Mouse (Mus musculus): ENCODE measurements around the gene Raf1. TPM values are rescaled to one million over a fixed set of nuclear protein-coding genes. Genes with fewer than 3 reads are reported as not detected.

Gene Raf1
- total RNA-seq, 2 experiments from 2014 or later = 110 to 123 TPM

DNA sequence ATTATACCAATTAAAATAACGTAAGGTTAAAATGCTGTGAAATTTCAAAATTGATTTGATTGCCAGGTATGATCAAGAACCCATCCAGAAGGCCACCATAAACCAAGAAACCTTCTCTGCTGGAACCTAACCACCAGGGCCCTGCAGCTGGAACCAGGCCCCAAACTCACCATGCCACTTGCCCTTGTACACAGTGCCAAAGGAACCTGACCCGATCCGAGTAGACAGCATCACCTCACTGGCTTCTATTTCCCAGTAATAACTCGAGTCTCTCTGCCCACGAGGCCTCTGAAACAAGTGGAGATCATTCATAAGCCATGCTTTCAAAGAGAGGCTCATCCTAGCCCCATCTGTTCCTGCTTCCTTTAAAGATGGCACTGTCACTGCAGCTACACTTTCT is 50.3 kb downstream of the Raf1 start:
- peak; percentile 63 for DNase-seq (ENCODE audit: low spot score)

DNA sequence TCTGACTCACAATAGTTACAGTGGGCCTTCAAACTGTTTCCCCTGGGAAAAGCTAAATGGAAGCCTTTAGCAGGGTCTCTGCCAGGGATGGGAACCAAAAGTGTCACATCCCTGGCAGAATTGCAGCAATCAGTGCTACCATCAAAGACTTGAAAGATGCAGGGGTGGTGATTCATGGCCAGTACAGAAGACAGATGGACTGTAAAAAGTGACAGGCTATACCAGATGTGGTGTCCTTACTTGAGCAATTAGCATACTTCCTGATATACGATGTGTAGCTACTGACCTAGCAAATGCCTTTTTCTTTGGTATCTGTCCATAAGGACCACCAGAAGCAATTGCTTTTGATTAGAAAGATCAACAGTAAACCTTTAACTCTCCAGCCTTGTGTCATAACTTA is 55.5 kb downstream of the Raf1 start:
- no peak for DNase-seq (ENCODE audit: low spot score)

DNA sequence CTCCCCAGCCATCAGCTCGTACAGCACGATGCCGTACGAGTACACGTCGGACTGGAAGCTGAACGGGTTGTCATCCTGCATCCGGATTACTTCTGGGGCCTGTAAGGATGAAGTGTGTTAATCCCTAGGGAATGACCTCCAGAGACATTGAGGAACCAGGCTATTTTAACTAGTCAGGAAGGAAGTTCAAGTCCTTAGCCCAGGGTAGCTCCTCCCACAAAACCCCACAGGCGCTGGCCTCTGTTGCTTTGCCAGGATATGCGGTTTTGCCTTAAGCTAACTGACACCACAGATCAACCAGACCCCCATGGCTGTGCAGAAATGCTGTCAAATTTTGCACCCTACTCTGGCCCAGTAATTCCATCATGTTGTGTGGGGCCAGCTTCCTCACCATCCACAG is 56.6 kb downstream of the Raf1 start:
- no peak for DNase-seq (ENCODE audit: low spot score)

DNA sequence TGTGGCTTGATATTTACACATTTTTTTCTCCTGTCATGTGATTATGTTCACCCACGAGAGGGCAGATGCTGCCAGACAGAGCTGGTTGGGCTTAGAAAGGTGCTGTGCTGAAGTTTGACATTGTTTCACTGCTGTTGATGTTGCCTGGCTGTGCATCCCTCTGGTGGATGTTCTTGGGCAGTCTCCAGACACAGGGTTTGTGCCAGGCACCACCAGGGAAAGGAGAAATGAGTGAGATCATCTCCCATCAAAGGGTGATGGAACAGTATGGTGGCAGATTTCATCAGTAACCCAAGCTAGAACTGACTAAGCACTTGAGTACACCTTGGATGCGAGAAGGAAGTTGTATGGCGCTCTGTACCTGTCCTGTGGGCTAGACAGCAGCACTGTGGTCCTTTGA is 60.5 kb downstream of the Raf1 start:
- no peak for DNase-seq (ENCODE audit: low spot score)

DNA sequence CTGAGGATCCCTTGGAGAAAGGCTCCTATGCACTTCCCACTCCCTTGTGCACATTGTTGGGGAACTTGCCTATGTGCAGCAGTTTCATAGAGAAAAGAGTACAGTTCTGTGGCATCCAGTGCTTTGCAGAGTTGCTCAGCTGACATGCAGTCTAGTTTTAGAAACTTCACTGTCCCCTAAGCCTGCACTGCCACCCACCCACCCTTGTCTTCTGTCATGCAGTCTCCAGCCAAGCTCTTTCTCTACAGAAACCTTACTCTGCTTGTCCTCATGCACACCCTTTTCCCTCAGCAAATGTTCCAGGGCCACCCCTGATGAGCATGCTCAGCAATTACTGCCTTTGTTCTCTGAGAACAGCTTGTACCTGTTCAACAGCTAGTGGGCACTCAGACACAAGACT is 62.6 kb downstream of the Raf1 start:
- DNase-seq (ENCODE audit: low spot score) = no peak

DNA sequence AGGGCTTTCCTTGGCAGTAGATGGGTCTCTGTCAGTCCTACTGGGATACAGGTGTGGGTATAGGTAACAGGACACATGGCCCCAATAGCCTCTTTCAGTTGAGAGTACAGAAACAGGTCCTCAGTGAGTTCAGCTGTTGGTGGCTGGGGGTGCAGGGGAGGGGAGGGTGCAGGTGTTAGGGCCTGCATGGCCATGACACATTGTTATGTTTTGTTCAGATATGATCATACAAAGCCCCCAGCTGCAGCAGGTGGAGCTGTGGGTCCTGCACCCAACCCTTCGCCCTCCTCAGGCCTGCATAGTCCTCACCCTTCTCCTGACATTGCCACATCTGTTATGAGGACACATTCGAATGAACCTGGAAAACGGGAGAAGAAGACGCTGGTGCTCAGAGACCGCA is 66.1 kb downstream of the Raf1 start:
- no peak for DNase-seq (ENCODE audit: low spot score)

DNA sequence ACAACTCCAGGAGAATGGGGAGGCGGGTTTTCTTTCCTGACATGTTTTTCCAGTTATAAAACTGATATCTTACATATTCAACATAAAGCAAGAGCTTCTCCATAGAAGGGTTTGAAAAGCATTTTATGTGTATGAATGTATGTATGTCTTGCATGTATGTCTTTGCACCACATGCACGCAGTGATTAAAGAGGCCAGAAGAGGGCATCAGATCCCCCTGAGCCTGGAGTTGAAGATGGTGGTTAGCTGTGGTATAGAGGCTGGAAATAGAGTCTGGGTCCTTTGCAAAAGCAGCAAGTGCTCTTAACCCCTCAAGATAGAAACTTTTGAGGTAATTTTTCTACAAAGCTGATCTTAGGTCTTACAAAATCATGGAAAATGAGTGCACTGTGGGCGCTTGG is 67.3 kb downstream of the Raf1 start:
- DNase-seq (ENCODE audit: low spot score) = no peak

DNA sequence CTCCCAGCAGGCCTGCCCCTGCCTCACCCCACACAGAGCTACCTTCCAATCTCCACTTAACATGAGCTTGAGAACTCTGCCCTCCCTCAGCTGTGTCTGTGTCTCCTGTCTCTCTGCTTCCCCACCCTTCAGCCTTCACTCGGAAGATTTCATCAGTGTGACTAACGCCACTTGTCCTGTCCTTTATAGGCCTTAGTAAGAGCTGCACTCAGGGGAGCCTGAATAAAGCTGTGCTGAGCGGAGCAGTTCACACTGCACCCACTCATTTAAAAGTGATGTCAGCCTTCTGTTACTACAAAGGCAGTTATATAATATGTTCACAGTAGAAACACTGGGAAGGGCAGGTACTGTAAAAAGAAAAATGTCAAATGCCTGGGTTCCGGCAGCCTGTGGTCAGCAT is 69.0 kb downstream of the Raf1 start:
- DNase-seq (ENCODE audit: low spot score) = no peak

DNA sequence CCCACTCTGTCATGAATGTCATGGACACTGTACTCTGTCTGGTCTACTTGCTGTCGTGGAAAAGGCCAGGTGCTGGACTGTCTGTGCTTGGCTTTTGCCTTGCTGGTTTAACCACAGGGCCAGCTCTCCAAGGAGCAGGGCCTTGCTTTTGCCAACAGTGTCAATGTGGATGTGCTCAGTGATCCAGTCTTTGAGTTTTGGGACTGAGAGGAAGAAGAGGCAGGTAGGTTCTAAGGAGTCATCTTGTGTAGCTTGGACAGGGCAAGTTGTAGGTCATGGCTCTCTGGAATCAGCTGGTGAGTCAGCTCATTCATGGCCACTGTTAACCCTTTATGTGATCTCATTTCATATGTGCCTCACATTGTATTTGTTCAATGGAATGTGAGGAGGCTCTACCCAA is 70.0 kb downstream of the Raf1 start:
- DNase-seq (ENCODE audit: low spot score) = no peak

DNA sequence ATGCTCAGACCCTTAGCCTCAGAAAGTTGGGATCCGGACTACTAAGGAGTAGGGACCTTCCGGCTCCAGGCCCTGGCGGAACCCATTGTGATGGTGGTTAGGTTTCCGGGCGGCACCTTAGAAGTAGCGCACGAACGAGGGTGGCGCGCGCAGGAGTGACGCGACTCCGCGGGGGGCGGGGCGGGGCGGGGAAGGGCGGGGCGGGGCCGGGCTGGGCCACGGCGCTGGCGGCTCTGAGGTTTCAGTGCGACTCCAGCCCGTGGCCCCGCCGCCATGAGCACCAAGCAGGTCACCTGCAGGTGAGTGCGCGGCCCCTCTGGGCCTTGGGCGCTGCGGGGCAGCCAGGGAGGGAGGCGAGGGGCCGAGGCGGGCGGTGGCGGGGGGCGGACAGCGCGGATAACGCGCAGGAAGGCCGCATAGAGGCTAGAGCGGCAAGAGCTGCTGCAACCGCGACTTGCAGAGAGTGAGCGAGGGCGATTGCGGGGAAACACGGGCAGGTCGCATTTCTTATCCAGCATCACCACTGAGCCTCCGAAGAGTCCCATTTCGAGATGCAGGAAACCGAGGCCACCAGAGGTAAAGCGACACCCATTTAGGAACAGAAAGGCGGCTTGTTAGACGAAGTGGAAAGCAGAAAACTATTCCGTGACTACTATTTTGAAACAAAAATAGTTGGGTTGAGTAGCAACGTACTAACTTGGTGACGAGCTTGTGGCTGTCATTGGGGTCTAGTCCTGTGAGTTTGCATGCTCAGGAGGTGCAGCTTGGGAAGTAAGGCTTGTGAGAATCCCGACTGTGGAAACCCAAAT is 74.5 kb downstream of the Raf1 start, which contains the start of gene Mkrn2:
Mkrn2 (plus strand) TSS at position 188 of the 809 bp plus-strand sequence.
- peak; percentile 85 for DNase-seq (ENCODE audit: low spot score)

DNA sequence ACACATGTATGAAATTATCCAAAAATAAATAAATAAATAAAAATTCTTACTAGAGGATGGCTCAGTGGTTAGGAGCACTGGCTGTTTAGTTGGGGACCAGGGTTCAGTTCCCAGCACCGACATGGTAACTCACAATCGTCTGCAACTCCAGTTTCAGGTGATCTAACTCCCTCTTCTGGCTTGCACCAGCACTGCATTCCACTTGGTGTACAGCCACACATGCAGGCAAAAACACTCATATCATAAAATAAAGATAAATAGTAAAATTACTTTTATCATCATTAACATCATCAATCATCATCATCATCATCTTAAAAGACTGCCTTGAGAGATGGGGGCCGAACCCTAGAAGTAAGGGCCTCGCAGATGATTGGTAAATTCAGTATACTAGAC is 75.1 kb downstream of the Raf1 start:
- DNase-seq (ENCODE audit: low spot score) = no peak

DNA sequence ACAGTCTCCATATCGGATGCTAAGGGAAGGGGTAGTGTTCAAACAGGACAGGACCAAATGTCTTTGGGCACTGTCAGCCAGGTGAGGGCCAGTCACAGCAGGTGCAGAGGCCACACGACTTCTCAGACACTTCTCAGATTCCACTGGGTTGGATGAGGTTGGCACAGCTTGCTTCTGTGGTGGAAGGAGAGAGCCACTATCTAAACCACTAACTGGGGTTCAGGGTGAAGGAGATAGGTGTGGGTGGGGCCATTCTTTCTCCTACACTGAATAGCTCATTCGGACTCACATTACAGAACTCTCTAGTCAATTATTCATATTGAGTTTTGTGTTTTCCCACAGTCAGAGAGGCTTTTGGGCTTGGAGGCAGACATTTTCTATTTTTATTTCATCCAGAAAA is 80.8 kb downstream of the Raf1 start:
- DNase-seq (ENCODE audit: low spot score) = no peak

DNA sequence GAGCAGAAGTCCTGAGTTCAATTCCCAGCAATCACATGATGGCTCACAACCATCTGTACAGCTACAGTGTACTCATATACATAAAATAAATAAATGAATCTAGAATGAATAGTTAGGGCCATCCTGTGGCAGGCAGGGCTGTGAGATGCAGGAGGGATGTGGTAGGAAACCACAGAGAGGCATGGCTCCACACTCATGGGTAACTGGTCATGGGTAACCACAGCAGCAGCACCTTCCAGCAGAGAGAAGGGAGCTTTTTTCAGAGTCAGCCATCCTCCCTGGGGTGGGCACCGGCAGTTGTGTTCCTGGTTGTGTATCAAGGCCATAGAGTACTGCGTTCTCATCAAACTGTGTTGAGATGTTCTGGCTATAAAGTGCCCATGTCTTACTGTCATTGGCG is 82.0 kb downstream of the Raf1 start:
- no peak for DNase-seq (ENCODE audit: low spot score)

DNA sequence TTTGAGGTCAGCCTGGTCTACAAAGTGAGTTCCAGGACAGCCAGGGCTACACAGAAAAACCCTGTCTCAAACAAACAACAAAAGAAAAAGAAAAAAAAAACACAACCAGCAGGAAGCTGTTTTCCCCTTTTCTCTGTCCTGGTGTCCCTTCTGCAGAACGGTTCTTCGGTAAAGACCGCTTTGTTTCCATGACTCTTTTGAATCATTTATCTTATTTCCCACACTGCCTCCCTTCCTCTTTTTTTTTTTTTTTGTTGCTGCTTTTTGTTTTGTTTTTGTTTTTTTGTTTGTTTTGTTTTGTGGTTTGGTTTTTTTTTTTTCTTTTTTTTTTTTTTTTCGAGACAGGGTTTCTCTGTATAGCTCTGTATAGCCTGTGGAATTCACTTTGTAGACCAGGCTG is 83.2 kb downstream of the Raf1 start:
- no peak for DNase-seq (ENCODE audit: low spot score)

DNA sequence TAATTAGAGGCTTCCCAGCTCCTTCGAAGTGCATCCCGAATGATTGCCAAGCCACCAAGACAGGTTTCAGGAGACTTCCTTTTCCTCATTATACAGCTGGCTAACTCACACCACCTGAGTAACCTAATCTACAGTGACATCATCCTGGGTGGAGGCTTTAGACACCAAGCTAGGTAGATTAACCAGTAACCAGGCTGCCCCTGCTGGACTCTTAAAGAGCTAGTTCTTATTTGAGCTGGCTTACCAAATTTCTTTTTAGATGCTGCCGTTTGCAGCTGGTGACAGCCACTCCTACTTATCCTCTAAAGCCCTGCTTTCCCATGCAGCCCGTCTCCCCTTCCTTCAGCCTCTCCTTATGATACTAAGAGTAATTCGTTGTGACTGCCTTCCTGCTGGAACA is 84.0 kb downstream of the Raf1 start, which contains the start of gene Mkrn2os:
Mkrn2os (minus strand) TSS at position 119 of the 400 bp plus-strand sequence.
- no peak for DNase-seq (ENCODE audit: low spot score)

DNA sequence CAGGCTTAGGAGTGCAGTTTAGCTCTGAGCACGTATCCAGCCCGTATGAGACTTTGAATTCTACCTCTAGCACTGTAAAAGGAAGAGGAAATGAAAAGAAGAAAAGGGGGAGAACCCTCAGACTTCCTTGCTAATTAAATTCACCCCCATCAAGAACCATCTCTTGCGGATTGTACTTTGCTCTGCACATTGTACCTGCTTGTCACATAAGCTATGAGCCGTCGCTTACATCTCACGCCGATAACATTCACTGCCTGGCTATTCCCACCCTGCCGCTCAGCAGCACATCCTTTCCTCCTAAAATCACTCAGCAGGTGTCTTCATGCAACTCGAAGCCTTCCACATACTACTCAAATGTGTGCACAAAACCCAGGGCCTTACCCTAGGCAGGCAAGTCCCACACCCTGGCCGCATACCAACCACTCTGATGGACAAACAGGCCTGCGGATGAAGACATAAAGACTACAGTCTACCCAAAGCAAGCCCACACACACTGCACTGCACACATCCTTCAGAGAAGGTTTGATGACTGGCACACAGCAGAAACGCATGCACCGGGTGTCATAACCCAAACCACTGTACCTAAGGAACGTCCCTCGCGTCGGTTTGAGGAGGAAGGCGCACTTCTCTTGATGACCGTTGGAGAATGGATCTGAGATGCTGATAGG is 84.6 kb downstream of the Raf1 start:
- no peak for DNase-seq (ENCODE audit: low spot score)

DNA sequence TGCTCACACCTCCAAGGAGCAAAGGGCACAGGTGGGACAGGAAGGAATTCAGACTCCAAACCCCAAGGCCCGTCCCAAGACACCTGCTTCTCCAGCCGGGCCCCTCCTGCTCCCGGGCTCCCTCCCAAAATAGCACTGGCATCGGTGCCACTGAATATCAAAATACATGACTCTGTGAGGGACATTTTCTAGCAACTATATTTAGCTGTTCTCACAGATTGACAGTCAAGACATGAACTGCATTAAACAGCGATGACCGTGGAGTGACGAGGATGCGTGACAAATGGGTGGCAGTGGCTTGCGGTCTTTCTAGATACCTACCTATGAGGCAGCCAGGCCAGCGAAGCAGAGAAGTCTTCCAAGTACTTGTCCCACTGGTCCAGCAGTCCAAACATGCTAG is 90.1 kb downstream of the Raf1 start:
- peak; percentile 80 for DNase-seq (ENCODE audit: low spot score)

DNA sequence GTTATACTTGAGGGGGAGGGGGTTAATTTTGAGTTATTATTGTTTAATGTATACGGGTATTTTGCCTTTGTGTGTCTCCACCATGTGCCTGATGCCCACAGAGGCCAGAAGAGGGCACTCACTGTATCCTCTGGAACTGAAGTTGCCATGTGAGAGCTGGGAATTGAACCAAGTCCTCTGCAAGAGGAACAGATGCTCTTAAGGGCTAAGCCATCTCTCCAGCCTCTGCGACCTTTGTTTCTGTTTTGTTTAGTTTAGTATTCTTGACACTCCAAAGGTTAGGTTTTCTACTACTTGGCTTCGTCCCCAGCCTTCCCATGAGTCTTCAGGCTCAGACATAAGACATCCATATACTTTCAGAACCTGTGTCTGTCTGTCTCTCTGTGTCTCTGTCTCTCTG is 92.3 kb downstream of the Raf1 start:
- no peak for DNase-seq (ENCODE audit: low spot score)

DNA sequence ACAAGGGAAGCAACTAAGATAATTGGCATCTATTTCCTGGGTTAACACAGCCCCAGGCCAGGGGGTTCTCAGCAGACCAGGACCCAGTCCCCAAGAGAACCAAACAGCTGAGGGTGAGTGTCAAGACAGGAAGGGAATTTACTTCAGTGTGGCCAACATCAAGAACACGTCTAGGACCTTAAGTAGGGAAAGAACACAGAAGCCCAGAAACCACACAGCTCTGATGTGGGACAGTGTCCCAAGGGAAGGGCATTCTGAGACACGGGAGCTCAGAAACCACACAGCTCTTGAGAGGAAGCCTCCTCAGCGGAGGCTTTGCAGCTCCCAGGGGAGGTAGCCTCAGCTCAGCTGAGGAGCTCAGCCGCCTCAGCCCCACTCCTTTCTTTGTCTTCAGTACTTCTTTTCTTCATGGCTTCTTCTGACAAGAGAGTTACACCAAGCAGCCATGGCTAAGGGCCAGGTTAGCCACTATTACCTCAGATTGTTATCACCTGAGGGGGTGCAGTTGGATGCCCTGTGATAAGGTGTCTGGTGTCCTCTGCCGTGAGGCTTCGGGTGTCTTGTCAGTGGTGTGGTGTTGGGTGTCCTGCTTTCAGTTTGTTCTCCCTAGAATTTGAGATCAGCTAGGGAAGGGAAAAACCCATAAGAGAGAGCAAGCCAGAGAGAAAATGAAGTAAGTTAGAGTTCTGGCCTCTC is 92.9 kb downstream of the Raf1 start:
- DNase-seq (ENCODE audit: low spot score) = no peak

DNA sequence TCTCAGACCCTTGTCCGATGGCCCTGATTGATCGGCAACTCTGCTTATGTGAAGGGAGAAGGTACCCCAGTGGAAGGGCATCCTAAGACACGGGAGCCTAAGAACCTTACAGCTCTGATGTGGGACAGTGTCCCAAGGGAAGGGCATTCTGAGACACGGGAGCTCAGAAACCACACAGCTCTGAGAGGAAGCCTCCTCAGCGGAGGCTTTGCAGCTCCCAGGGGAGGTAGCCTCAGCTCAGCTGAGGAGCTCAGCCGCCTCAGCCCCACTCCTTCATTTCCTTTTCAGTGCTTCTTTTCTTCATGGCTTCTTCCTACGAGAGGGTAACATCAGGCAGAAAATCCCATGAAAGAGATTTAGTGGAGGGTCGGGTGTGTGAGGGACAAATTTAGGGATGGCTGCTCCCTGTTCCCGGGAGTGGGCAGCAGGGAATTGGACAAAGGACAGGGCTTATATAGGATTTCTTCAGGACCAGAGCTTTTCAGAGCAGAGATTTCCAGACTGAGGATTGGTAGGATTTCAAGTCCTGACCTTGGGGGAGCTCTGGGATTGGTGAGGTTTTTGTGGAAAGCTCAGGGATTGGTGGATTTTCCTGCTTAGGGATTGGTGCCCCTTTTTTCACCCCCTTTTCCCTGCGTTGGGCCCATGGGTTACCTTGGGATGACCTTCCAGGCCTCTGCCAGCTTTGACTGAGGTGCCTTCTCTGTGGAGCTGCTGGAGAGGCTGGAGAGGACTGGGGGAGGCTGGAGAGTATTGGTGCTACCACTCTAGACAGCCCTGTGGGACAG is 93.9 kb downstream of the Raf1 start:
- DNase-seq (ENCODE audit: low spot score) = no peak

DNA sequence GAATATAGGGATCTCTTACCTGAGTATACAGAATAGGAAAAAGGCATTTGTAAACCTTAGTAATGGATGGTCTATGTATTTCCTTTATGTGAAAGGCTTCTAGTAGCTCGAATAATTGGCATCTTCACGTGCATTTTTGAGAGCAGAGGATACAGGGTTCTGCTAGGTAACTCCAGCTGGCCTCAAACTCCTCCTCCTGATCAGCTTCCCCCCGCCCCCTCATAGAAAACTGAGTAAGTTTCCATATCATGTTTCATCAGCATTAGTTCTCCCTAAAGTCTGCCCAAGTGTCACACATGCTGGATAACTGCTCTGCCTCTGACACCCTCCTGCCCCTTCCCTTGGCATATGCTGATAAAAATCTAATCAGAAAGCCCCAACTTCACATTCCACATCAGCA is 95.6 kb downstream of the Raf1 start:
- DNase-seq (ENCODE audit: low spot score) = no peak

DNA sequence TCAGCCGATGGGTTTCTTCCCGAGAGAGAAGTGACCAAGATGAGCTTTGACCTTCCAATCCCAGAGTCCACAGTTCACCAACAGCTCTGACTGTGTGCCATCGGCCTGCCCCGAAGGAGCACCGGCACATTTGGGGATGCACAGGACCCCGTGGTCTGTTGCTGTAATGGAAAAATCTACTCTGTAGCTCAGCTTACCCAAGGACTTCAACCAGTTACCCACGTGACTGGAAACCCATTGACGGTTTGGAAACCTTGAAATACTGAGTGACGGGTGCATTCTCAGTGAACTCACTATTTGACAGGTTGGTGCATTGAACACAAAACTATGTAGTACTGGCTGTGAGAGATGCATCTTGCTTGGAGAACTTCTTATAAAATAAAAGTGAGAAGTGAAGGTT is 98.5 kb downstream of the Raf1 start:
- no peak for DNase-seq (ENCODE audit: low spot score)
